Mouse (Mus musculus) MEL (cell line): ENCODE data around the gene Olfr549.

Experiments used
- CHD2 ChIP-seq: IDR thresholded peaks from 2 replicates; pipeline ENCODE4 v1.6.1; 2011; ENCODE audit warnings: low read length, improper control_type of control experiment
- CTCF ChIP-seq, 3 experiments: IDR thresholded peaks in 2 of 3; conservative IDR thresholded peaks in 1 of 3; 2 replicates each; pipeline ENCODE4 v1.5.1; 2011 to 2012; ENCODE audit warnings: low read length in 3 of 3, low read depth in 2 of 3, mild to moderate bottlenecking in 2 of 3, improper control_type of control experiment in 1 of 3, inconsistent platforms in 1 of 3, mixed read lengths in 1 of 3, moderate library complexity in 1 of 3; ENCODE audit not compliant: control insufficient read depth in 1 of 3, insufficient read depth in 1 of 3, poor library complexity in 1 of 3, severe bottlenecking in 1 of 3
- E2F4 ChIP-seq: IDR thresholded peaks from 2 replicates; pipeline ENCODE4 v1.6.1; 2011; ENCODE audit warnings: low read depth, low read length, improper control_type of control experiment, borderline replicate concordance
- EP300 ChIP-seq, 2 experiments: IDR thresholded peaks; 2 replicates each; pipeline ENCODE4 v1.6.1; 2011; ENCODE audit warnings: improper control_type of control experiment in 2 of 2, low read length in 2 of 2, low read depth in 1 of 2, mild to moderate bottlenecking in 1 of 2
- ETS1 ChIP-seq: IDR thresholded peaks from 2 replicates; pipeline ENCODE4 v1.6.1; 2012; ENCODE audit warnings: low read depth, mild to moderate bottlenecking, inconsistent platforms, low read length, improper control_type of control experiment, moderate library complexity
- MEF2A ChIP-seq: IDR thresholded peaks from 2 replicates; pipeline ENCODE4 v1.6.1; 2014; ENCODE audit warnings: low read depth, mild to moderate bottlenecking, inconsistent platforms, low read length, improper control_type of control experiment; ENCODE audit not compliant: poor library complexity, insufficient replicate concordance, severe bottlenecking; ENCODE audit errors: extremely low read depth
- POLR2A ChIP-seq, 2 experiments: IDR thresholded peaks; 2 replicates each; pipeline ENCODE4 v1.6.1; 2011 to 2012; ENCODE audit warnings: low read length in 2 of 2, mild to moderate bottlenecking in 2 of 2, control low read depth in 1 of 2, improper control_type of control experiment in 1 of 2, low read depth in 1 of 2, moderate library complexity in 1 of 2; ENCODE audit not compliant: control insufficient read depth in 1 of 2, insufficient read depth in 1 of 2, poor library complexity in 1 of 2
- POLR2AphosphoS2 ChIP-seq: IDR thresholded peaks from 2 replicates; pipeline ENCODE4 v1.6.1; 2011; ENCODE audit warnings: low read length, improper control_type of control experiment
- SIN3A ChIP-seq: IDR thresholded peaks from 2 replicates; pipeline ENCODE4 v1.6.1; 2012; ENCODE audit warnings: low read length, improper control_type of control experiment, inconsistent platforms
- ZNF384 ChIP-seq: IDR thresholded peaks from 2 replicates; pipeline ENCODE4 v1.6.1; 2012; ENCODE audit warnings: low read depth, mild to moderate bottlenecking, inconsistent platforms, low read length, improper control_type of control experiment

- TF ChIP-seq CHD2 (no peak), EP300 (IDR thresholded peaks at IDR 0.05; ENCODE audit: low read depth in 1 of 2, low read length in 2 of 2) (no peak), CTCF (IDR thresholded peaks at IDR 0.05 in 2 of 3, conservative IDR thresholded peaks at IDR 0.05 in 1 of 3; ENCODE audit: control insufficient read depth in 1 of 3, insufficient read depth in 1 of 3, low read depth in 2 of 3, low read length in 3 of 3, poor library complexity in 1 of 3, severe bottlenecking in 1 of 3) (no peak), ETS1 (no peak), POLR2A (IDR thresholded peaks at IDR 0.05; ENCODE audit: control insufficient read depth in 1 of 2, insufficient read depth in 1 of 2, low read depth in 1 of 2, low read length in 2 of 2, poor library complexity in 1 of 2) (no peak), SIN3A (no peak), ZNF384 (no peak), MEF2A (no peak), E2F4 (no peak), POLR2AphosphoS2 (no peak)
Measured at GRCm38 (mm10) chr7:102571142-102571541, 21.5 kb downstream of the Olfr549 start, which contains the start of gene Olfr550.
